Mouse (Mus musculus) thymus, adult 2 months (tissue): ENCODE measurements around the gene Mcoln3.

Source experiments
- CTCF ChIP-seq: fragments of 200-500 bp; IDR thresholded peaks from 2 replicates; pipeline ENCODE4 v1.5.1; 2012; ENCODE audit warnings: mild to moderate bottlenecking, control low read depth, low read length, moderate library complexity, borderline replicate concordance; ENCODE audit not compliant: control insufficient read depth, poor library complexity, insufficient read depth; ENCODE audit errors: extremely low read depth
- POLR2A ChIP-seq: fragments of 200-500 bp; IDR thresholded peaks from 2 replicates; pipeline ENCODE4 v1.6.1; 2012; ENCODE audit warnings: mild to moderate bottlenecking, low read length, control low read depth, moderate library complexity; ENCODE audit not compliant: control insufficient read depth, poor library complexity, insufficient read depth; ENCODE audit errors: extremely low read depth

GRCm38 (mm10) chr3:146145501-146145900, 28.3 kb downstream of the Mcoln3 start:
- TF ChIP-seq CTCF (no peak), POLR2A (no peak)
